Mouse (Mus musculus) gastrocnemius, postnatal 14 days (tissue): ENCODE measurements around the gene Adcy5. TPM values are rescaled to one million over a fixed set of nuclear protein-coding genes. Genes with fewer than 3 reads are reported as not detected.

Source experiments
- DNase-seq: peaks from one replicate; pipeline ENCODE4 v3.0.0; 2021; ENCODE audit warnings: mixed read lengths
- intact Hi-C: fragments of 180-260 bp; cut with DNase I; formaldehyde crosslinking; loops from one replicate; pipeline ENCODE4 v1.15.1; 2025; ENCODE audit warnings: low total_unique reads
- total RNA-seq, 2 experiments: library from RNA; stranded (reverse); gene quantifications; 2 replicates each; pipeline ENCODE4 v1.2.3; 2021

Gene Adcy5
- total RNA-seq, 2 experiments from 2014 or later, result 2.1 to 2.4 TPM

GRCm38 (mm10) chr16:35239966-35240730 is 85.5 kb downstream of the Adcy5 start:
- intact Hi-C loops, result no loop called here
- no peak for DNase-seq

GRCm38 (mm10) chr16:35247364-35247763 is 92.7 kb downstream of the Adcy5 start:
- DNase-seq, result no peak
- intact Hi-C loops, result no loop called here

GRCm38 (mm10) chr16:35248825-35249224 is 94.1 kb downstream of the Adcy5 start:
- DNase-seq, result peak; percentile 79
- intact Hi-C loops, result no loop called here

- DNase-seq, result no peak
- intact Hi-C loops, result no loop called here
These were observed 95.1 kb downstream of the Adcy5 start for GRCm38 (mm10) chr16:35249763-35250162.

GRCm38 (mm10) chr16:35251690-35252089 is 97.0 kb downstream of the Adcy5 start:
- intact Hi-C loops, result no loop called here
- DNase-seq, result no peak

GRCm38 (mm10) chr16:35252967-35253366 is 98.3 kb downstream of the Adcy5 start:
- intact Hi-C loops, result no loop called here
- no peak for DNase-seq

DNA sequence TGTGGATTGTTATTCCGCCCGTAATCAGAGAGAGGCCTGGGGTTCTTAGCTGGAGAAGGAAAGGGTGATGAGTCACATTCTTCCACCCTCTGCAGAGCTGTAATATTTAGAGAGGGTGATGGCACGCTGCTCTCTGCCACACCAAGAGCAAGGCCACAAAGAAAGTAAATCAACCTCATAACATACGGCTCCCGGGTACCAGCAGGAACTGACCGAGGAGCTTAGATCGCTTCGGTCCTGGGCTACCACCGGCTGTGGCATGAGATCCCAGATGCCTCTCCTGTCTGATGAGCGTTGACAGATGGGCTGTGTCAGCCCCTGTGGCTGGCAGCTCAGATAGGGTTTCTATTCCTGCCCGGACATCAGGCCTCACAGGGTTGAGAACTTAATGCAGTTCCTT is 101.3 kb downstream of the Adcy5 start:
- no peak for DNase-seq

GRCm38 (mm10) chr16:35270353-35270934 is 115.8 kb downstream of the Adcy5 start:
- intact Hi-C loops, result loop anchor here (2.0 to 10.0 kb wide), 2 partner anchors 160 to 216 kb away; no protein-coding TSS in a partner anchor
- peak; percentile 76 for DNase-seq

More for the DNA sequence above, 101.3 kb downstream of the Adcy5 start:
- intact Hi-C loops, result no loop called here

DNA sequence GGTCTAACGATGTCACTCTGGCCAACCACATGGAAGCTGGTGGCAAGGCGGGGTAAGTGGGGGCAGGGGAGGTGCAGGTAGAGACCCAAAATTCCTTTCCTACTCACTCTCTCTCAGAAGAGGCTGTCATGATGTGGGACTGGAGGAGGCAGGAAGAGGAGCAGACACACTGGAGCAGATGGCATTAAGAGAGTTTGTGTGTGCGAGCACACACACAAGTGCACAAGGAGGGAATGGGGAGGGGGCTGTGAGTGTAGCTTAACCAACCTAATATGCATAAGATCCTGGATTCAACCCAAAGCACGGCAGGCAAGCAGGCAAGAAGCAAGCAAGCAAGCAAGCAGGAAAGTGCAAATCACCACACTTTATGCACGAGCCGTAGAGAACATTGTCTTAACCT is 116.3 kb downstream of the Adcy5 start:
- intact Hi-C loops, result loop anchor here (2.0 to 10.0 kb wide), 2 partner anchors 160 to 216 kb away; no protein-coding TSS in a partner anchor
- DNase-seq, result no peak

DNA sequence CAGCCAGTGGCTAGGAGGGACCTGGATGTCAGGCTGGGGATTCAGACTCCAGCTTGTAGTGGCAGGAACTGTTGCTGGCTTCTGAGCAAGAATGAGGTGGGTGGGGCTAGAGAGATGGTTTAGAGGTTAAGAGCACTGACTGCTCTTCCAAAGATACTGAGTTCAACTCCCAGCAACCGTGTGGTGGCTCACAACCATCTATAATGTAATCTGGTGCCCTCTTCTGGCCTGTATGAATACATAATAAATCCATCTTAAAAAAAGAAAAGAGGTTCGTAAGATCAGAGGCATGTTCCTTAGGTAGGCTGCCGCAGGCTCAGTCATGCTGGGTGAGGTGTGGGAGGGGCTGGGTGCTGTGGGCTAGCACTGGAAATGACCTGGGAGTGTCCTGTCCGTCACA is 116.9 kb downstream of the Adcy5 start:
- DNase-seq, result no peak
- intact Hi-C loops, result loop anchor here (2.0 to 10.0 kb wide), 2 partner anchors 161 to 217 kb away; no protein-coding TSS in a partner anchor

GRCm38 (mm10) chr16:35272417-35272816 is 117.7 kb downstream of the Adcy5 start:
- DNase-seq, result no peak
- intact Hi-C loops, result loop anchor here (10.0 kb wide), 1 partner anchor 218 kb away; no protein-coding TSS in a partner anchor

DNA sequence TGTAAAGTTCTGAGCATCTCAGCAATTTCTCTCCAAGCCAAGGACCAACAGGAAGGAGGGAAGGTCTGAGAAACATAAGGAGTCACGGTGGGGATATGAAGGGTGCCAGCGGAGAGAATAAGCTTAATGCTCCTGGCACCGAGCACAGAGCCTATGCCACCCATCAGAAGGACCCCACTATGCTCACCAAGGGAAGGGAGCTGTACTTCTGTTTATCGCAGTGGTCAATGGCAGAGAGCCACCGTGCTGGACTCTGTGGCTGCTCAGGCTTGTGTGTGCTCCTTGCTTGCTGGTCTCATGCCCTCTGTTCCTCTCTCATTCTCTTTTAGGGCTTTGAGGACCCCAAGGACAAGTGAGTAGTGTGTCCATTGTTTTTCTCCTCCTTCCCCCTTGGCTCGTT is 123.5 kb downstream of the Adcy5 start:
- intact Hi-C loops, result loop anchor here (10.0 kb wide), 1 partner anchor 223 kb away; no protein-coding TSS in a partner anchor
- no peak for DNase-seq

- intact Hi-C loops, result no loop called here
- no peak for DNase-seq
These were observed 127.8 kb downstream of the Adcy5 start for GRCm38 (mm10) chr16:35282456-35282855.

DNA sequence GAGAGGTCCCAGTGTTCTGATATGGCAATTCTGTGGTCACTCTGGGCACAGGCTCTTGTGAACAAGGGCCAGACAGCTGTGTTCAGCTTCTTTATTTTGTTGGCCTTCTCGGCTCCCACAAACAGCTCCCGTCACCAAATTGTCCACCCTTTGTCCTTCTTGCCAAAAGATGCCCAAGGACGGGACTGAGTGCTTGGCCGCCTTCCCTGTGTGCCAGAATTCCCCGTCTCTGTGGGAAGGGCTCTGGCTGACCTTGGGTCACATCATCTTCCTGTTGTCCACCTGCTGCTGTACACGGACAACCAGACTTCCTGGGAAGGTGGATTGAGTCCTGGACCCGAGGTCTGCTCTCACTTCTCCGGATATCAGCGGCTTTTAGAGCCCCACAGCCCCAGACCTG is 131.1 kb downstream of the Adcy5 start:
- intact Hi-C loops, result no loop called here
- no peak for DNase-seq

GRCm38 (mm10) chr16:35287244-35287643 is 132.6 kb downstream of the Adcy5 start:
- no peak for DNase-seq
- intact Hi-C loops, result no loop called here

GRCm38 (mm10) chr16:35297786-35298185 is 143.1 kb downstream of the Adcy5 start:
- intact Hi-C loops, result no loop called here
- no peak for DNase-seq

GRCm38 (mm10) chr16:35300156-35300555 is 145.5 kb downstream of the Adcy5 start:
- intact Hi-C loops, result no loop called here
- DNase-seq, result no peak

- intact Hi-C loops, result no loop called here
- DNase-seq, result no peak
These were observed 148.0 kb downstream of the Adcy5 start for GRCm38 (mm10) chr16:35302441-35303280.

- no peak for DNase-seq
- intact Hi-C loops, result no loop called here
These were observed 149.0 kb downstream of the Adcy5 start for GRCm38 (mm10) chr16:35303721-35304120.

DNA sequence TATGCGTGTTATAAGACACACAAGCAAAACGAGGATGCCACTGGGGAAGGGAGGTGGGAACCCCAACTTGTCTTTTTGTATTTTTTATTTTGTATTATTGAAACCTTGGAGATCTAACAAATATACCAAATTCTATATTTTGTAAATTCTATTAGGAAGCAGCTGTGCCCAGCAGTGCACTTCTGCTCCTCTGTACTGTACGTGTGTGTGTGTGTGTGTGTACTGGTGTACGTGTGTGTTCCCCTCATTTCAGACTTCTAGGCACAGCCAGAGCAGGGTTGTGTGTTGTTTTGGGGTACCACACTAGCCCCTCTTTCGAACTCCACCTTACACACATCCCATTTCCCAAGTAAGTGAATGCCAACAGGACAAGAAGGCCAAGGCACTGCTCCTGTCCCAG is 149.7 kb downstream of the Adcy5 start:
- intact Hi-C loops, result no loop called here
- DNase-seq, result no peak
